Mouse (Mus musculus) ES-E14 (cell line): Measurements from ENCODE around the gene Spred2.

ENCODE experiments used
- CHD2 ChIP-seq: IDR thresholded peaks from 2 replicates; pipeline ENCODE4 v1.6.1; 2014; ENCODE audit warnings: mild to moderate bottlenecking, low read depth, low read length, inconsistent platforms
- HCFC1 ChIP-seq: IDR thresholded peaks from 2 replicates; pipeline ENCODE4 v1.6.1; 2012; ENCODE audit warnings: low read length, inconsistent platforms, borderline replicate concordance; ENCODE audit not compliant: insufficient read depth
- ZC3H11A ChIP-seq: IDR thresholded peaks from 2 replicates; pipeline ENCODE4 v1.6.1; 2012; ENCODE audit warnings: low read depth, mild to moderate bottlenecking, inconsistent platforms, low read length, borderline replicate concordance

DNA sequence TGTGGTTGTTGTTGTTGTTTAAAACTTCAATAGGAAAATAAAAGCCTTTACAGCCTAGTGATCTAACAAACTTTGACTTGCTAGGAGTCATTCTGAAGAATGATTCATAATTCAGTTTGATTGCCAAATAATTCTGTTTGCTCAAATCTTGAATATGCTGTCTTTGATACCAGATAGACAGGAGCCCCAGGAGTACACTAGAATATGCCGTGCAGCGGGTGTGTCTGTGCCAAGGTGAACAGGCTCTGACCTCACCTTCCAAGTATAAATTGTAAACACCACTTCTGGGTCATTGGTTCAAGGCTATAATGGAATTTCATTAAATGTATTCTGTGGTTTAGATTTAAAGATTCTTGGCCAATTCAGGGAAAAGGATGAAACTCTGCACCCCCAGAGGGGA lies 66.6 kb downstream of the Spred2 start:
- TF ChIP-seq CHD2 (no peak), ZC3H11A (no peak), HCFC1 (no peak)
